Mouse (Mus musculus) cerebellum, adult 2 months (tissue): ENCODE results near the gene Aatk.

Experiments
- CTCF ChIP-seq: fragments of 200-500 bp; IDR thresholded peaks from 2 replicates; pipeline ENCODE4 v1.5.1; 2011; ENCODE audit warnings: low read depth, mild to moderate bottlenecking, control low read depth, low read length, moderate library complexity, borderline replicate concordance; ENCODE audit not compliant: insufficient read depth
- POLR2A ChIP-seq: fragments of 200-500 bp; IDR thresholded peaks from 2 replicates; pipeline ENCODE4 v1.6.1; 2011; ENCODE audit warnings: low read length, control low read depth, borderline replicate concordance; ENCODE audit not compliant: insufficient read depth

DNA sequence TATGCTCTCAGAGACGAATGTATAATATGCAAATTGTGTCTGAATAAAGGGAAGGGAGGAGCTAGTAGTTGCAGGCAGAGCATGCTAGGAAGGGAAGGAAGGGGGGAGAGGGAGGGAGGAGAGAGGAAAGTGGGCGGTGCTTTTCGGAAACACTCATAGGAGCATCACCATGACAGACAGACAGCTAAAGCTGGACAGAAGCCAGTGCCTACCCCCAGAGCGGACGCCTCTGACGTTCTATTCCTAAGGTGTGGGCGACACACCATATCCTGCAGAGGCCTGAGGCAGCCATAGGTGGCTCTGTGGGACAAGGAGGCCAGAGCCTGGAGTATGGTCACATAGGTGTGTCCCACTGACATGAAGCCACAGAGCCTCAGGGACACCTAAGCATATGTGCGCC is 6.5 kb downstream of the Aatk start:
- TF ChIP-seq CTCF (no peak), POLR2A (no peak)
